Mouse (Mus musculus): ENCODE measurements at regions not wholly inside any gene's neighbourhood (a gene's known extent, or its start where the extent isn't known, plus 50 kb on each side); places are given as distances from the start of the nearest gene placed in this dataset.

- DNase-seq (ENCODE audit: low spot score in 2 of 2): no peak
Measured at GRCm38 (mm10) chr10:43746631-43747001, 154.9 kb downstream of the Qrsl1 start.

GRCm38 (mm10) chr10:43747541-43747940 is 154.0 kb downstream of the Qrsl1 start:
- DNase-seq (ENCODE audit: low spot score in 2 of 2): no peak

- no peak for DNase-seq (ENCODE audit: low spot score in 2 of 2)
Measured at GRCm38 (mm10) chr10:43748300-43748699, 153.2 kb downstream of the Qrsl1 start.

- DNase-seq (ENCODE audit: low spot score in 2 of 2): no peak
Measured at GRCm38 (mm10) chr10:43749496-43750110, 151.9 kb downstream of the Qrsl1 start.

GRCm38 (mm10) chr10:43750401-43750800 is 151.1 kb downstream of the Qrsl1 start:
- DNase-seq (ENCODE audit: low spot score in 2 of 2): no peak

- no peak for DNase-seq (ENCODE audit: low spot score in 2 of 2)
Measured at GRCm38 (mm10) chr10:43750854-43751253, 150.7 kb downstream of the Qrsl1 start.

GRCm38 (mm10) chr10:43751881-43752675 is 149.5 kb downstream of the Qrsl1 start:
- DNase-seq (ENCODE audit: low spot score in 2 of 2): no peak

GRCm38 (mm10) chr10:43756881-43757565 is 144.5 kb downstream of the Qrsl1 start:
- no peak for DNase-seq (ENCODE audit: low spot score in 2 of 2)

- DNase-seq (ENCODE audit: low spot score in 2 of 2): no peak
Measured at GRCm38 (mm10) chr10:43758124-43759025, 143.2 kb downstream of the Qrsl1 start.

GRCm38 (mm10) chr10:43759186-43759905 is 142.2 kb downstream of the Qrsl1 start:
- peak in 1 of 2 experiments; percentile 28 for DNase-seq (ENCODE audit: low spot score in 2 of 2)

- no peak for DNase-seq (ENCODE audit: low spot score in 2 of 2)
Measured at GRCm38 (mm10) chr10:43759906-43760281, 141.7 kb downstream of the Qrsl1 start.

- DNase-seq (ENCODE audit: low spot score in 2 of 2): no peak
Measured at GRCm38 (mm10) chr10:43761979-43762570, 139.5 kb downstream of the Qrsl1 start.

GRCm38 (mm10) chr10:43764581-43764980 is 137.0 kb downstream of the Qrsl1 start:
- DNase-seq (ENCODE audit: low spot score in 2 of 2): no peak

- no peak for DNase-seq (ENCODE audit: low spot score in 2 of 2)
Measured at GRCm38 (mm10) chr10:43765275-43765674, 136.3 kb downstream of the Qrsl1 start.

GRCm38 (mm10) chr10:43765829-43766486 is 135.6 kb downstream of the Qrsl1 start:
- DNase-seq (ENCODE audit: low spot score in 2 of 2): no peak

GRCm38 (mm10) chr10:43767961-43768726 is 133.4 kb downstream of the Qrsl1 start:
- peak in 1 of 2 experiments; percentile 13 for DNase-seq (ENCODE audit: low spot score in 2 of 2)

- no peak for DNase-seq (ENCODE audit: low spot score in 2 of 2)
Measured at GRCm38 (mm10) chr10:43769026-43769425, 132.5 kb downstream of the Qrsl1 start.

GRCm38 (mm10) chr10:43775807-43776206 is 125.7 kb downstream of the Qrsl1 start:
- DNase-seq (ENCODE audit: low spot score in 2 of 2): no peak
